Mouse (Mus musculus) stomach, embryonic 16.5 days (tissue): ENCODE results near the gene Cdkn3. TPM values are rescaled to one million over a fixed set of nuclear protein-coding genes. Genes with fewer than 3 reads are reported as not detected.
"Not testable (repeated sequence)": the region's sequence is repeated elsewhere in the genome, so short reads cannot be mapped to it uniquely, and the experiment has no call there.

ENCODE experiments used
- ATAC-seq: fragments of 200-750 bp; cut with Nextera tagmentation; 2 replicates; pipeline ENCODE4 v1.8.0; 2017; ENCODE audit warnings: moderate number of reproducible peaks, moderate TSS enrichment; ENCODE audit not compliant: insufficient read depth, low FRiP score
- H3K27ac ChIP-seq: fragments of 300-500 bp; sonication (generic); 2 replicates; pipeline ENCODE4 v1.5.1; 2014; ENCODE audit warnings: low read length
- H3K27me3 ChIP-seq: fragments of 300-500 bp; sonication (generic); 2 replicates; pipeline ENCODE4 v1.6.1; 2014; ENCODE audit warnings: low read length, control low read depth, mixed read lengths; ENCODE audit not compliant: control insufficient read depth, insufficient read depth
- H3K36me3 ChIP-seq: fragments of 300-500 bp; sonication (generic); 2 replicates; pipeline ENCODE4 v1.6.1; 2014; ENCODE audit warnings: low read length; ENCODE audit not compliant: control insufficient read depth, insufficient read depth
- H3K4me1 ChIP-seq: fragments of 300-500 bp; sonication (generic); 2 replicates; pipeline ENCODE4 v1.6.1; 2014; ENCODE audit warnings: low read length, control low read depth, mixed read lengths; ENCODE audit not compliant: control insufficient read depth, insufficient read depth
- H3K4me2 ChIP-seq: fragments of 300-500 bp; sonication (generic); 2 replicates; pipeline ENCODE4 v1.6.1; 2014; ENCODE audit warnings: low read depth, low read length, mixed read lengths
- H3K4me3 ChIP-seq: fragments of 300-500 bp; sonication (generic); replicated peaks from 2 replicates; pipeline ENCODE4 v1.5.1; 2014; ENCODE audit warnings: mild to moderate bottlenecking, low read length
- H3K9ac ChIP-seq: fragments of 300-500 bp; sonication (generic); 2 replicates; pipeline ENCODE4 v1.6.1; 2014; ENCODE audit warnings: low read length
- H3K9me3 ChIP-seq: fragments of 300-500 bp; sonication (generic); replicated peaks from 2 replicates; pipeline ENCODE4 v1.6.1; 2016; ENCODE audit warnings: low read length, control low read depth; ENCODE audit not compliant: control insufficient read depth
- WGBS: fragments of 180-500 bp; shearing (Covaris S2); extraction: QIAGEN DNeasy Blood & Tissue Kit; methylation state at CpG from one replicate; pipeline ENCODE4 v1.1.7; 2014; 5-methylcytosine and 5-hydroxymethylcytosine counted together
- polyA plus RNA-seq: library from polyadenylated mRNA; unstranded; fragments of >200 nt; fragmentation: Nextera tagmentation; extraction: Ambion mirVana; gene quantifications from 2 replicates; pipeline ENCODE4 v1.2.1, GENCODE M21; 2015

The Cdkn3 gene
- polyA plus RNA-seq, 1 experiment from 2014 or later, result 48.3 TPM

- Histone ChIP-seq H3K9ac (no peak overlapping the region), H3K4me1 (peaks cover 3% of the 10 kb centered on the region; the same call in 1 of the 2 replicates), H3K27ac (no peak overlapping the region), H3K27me3 (no peaks in the 10 kb centered on the region), H3K9me3 (no peaks in the 10 kb centered on the region), H3K4me3 (no peak overlapping the region), H3K36me3 (peaks cover 10% of the 10 kb centered on the region; the same call in 1 of the 2 replicates), H3K4me2 (no peak overlapping the region)
- ATAC-seq, result no peak
- WGBS, result 91% methylated on average over 8 of the region's 8 CpGs
Observed at GRCm38 (mm10) chr14:46816916-46817622, 56.7 kb downstream of the Cdkn3 start.

- H3K9ac ChIP-seq, result no peak overlapping the region
- H3K27me3 ChIP-seq, result no peaks in the 10 kb centered on the region
- H3K36me3 ChIP-seq, result 0 out of 2 replicates have a peak, but pooled peaks cover 4% of the 10 kb centered on the region
- no peaks in the 10 kb centered on the region for H3K9me3 ChIP-seq
- H3K27ac ChIP-seq, result no peak overlapping the region
- no peak overlapping the region for H3K4me3 ChIP-seq
- H3K4me2 ChIP-seq, result no peak overlapping the region
- WGBS, result 82% methylated on average over 7 of the region's 7 CpGs
- no peak for ATAC-seq
- H3K4me1 ChIP-seq, result peaks cover 5% of the 10 kb centered on the region
Observed at GRCm38 (mm10) chr14:46818743-46819142, 58.4 kb downstream of the Cdkn3 start.

GRCm38 (mm10) chr14:46819961-46820360 is 59.6 kb downstream of the Cdkn3 start:
- not testable (repeated sequence) for H3K36me3 ChIP-seq, H3K27ac ChIP-seq, ATAC-seq, H3K4me3 ChIP-seq, H3K4me1 ChIP-seq, H3K9me3 ChIP-seq, H3K9ac ChIP-seq, H3K27me3 ChIP-seq, H3K4me2 ChIP-seq
- WGBS, result 85% methylated on average over 5 of the region's 6 CpGs

Other genes starting within 250 kb of the Cdkn3 start
- 176 and 182 TPM in 2 replicates for gene Cnih1, start 27.9 kb downstream of the Cdkn3 start, polyA plus RNA-seq
- gene Gmfb, start 61.7 kb downstream of the Cdkn3 start, polyA plus RNA-seq, result 51.7 and 54.8 TPM in 2 replicates
- 22.8 and 25.0 TPM in 2 replicates for gene Cgrrf1, start 71.6 kb downstream of the Cdkn3 start, polyA plus RNA-seq
- gene Samd4, start 122.3 kb downstream of the Cdkn3 start, polyA plus RNA-seq, result 6.7 and 7.0 TPM in 2 replicates